Mouse (Mus musculus) T-helper 2 cell (primary cell): Measurements from ENCODE around the gene Capzb.

Experiments
- in situ Hi-C: fragments of 300-600 bp; cut with MboI, MseI; formaldehyde crosslinking; loops from one replicate; pipeline ENCODE4 v1.15.1; 2025; ENCODE audit warnings: high pct_unique_total_duplicates

Gene Capzb

DNA sequence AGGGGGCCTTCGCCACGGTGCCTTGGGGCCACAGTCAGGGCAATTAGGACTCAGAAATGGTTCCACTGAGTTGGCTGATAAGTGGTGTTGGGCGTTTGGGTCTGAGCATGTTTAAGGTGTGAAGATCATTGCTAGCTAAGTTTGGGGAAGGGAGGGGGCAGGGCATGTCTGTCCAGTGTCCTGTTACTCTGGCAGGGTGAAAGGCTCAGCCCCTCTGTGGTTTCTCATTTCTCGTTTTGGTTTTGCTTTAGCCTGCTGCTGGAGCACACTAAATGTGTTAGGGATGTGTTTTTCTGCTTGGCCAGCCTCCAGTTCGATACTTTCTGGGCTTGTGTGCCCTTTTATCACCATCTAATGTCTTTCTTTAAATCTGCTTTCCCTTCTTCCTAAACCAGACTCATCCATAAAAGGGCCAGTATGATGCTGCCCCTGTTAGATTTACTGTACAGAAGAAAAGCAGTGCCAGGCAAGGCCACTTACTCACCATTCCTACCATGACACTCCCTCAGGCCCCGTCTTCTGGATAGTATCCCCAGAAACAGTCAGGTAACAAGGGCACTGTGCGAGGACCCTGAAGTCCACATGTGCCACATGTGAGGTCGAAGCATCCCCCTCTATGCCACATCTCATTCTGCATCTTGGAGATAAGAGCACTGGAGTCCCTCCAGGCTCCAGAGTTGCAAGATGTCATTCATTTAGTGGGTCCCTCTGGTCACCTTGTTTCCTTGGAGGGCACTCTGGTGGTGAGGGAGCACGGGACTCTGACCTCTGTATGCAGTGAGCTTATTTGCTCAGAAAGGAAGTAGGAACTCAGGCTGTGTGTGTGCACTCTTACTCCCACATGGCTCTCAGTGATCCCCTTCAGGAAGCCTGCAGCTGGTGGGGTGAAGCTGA lies 15.8 kb downstream of the Capzb start:
- in situ Hi-C loops: loop anchor here (10.0 kb wide), 2 partner anchors 124 to 1496 kb away; partner anchors contain the start of gene Rcc2

DNA sequence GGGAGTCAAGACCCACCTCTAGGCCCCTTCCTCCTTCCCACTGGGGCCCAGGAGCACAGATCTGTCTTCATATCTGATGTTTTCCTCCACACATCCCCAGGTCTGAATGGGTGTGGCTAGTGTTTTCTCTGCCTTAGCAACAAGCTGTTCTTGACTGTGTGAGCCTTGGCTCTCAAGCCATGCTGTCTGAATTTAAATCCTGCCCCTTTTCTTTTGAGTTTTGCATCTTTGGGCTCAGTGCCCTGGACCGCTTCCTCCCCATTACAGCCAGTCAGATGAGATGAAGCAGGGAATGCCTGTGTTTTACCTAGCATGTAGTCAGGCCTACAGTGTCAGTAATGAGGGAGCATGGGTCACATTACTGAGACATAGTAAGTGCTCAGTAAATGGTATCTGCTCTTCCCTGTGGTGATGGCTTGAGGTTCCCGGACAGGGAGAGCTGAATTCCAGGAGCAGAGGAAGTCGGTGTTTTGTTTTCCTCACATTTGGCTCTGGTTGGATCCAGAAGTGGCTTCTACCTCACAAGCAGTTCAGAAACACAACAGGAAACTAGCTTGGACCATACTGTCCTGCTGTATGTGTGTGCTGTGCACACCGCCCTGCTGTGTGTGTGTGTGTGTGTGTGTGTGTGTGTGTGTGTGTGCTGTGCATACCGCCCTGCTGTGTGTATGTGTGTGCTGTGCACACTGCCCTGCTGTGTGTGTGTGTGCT lies 16.6 kb downstream of the Capzb start:
- in situ Hi-C loops: loop anchor here (10.0 kb wide), 2 partner anchors 124 to 1496 kb away; partner anchors contain the start of gene Rcc2

DNA sequence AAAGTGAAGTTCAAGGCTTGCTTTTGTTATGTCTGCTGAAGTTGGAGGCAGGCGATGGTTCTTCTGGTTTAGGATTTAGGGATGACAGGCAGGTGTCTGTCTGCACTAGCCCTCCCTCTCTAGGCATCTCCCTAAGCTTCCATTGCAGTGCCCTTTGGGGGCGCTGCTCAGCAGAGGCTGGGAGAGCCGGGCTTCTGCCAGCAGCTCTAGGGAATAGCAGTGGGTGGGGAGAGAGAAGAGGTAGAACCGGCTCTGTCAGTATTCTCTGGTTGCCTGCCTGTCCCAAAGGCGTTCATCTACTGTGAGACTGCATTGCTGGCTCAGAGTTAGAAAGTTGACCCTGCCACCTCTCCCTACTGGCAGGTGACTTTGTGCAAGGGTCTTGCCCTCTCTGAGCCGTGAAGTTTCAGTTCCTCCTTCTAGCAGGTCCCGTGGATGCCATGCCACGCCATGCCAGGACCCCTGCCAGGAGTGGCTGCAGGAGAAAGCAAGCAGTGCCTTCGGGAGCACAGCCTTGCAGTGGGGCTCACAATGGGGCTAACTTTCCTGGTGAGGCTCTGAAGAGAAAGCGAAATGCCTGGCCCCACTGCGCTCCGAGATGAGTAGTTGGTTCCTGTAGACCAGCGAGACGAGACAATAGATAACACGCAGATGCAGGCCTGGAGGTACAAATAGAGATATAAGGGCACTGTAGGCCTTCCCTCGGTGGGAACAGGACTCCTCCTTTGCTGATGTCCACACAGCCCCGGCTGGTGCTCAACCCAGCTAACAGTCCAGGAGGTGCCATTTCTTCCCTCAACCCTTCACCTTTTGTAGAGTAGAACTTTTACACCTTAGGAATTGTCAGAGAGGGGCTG lies 19.5 kb downstream of the Capzb start:
- in situ Hi-C loops: no loop called here

DNA sequence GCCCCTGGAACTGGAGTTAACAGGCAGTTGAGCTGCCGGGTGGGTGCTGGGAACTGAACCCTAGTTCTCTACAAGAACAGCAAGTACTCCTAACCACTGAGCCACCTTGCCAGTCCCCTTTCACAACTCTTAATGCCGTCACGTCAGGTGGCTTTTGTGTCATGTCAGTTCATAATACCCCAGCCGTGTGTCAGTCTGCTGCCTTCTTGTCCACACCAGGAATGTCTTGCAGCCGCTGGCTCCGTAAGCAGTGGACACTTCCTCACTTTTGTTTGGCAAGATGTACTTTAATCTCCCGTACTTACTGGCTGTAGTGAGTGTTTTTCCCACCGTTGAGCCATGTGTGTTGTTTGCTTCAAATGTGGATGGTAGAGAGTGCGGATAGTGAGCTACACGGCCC lies 20.4 kb downstream of the Capzb start:
- in situ Hi-C loops: no loop called here

DNA sequence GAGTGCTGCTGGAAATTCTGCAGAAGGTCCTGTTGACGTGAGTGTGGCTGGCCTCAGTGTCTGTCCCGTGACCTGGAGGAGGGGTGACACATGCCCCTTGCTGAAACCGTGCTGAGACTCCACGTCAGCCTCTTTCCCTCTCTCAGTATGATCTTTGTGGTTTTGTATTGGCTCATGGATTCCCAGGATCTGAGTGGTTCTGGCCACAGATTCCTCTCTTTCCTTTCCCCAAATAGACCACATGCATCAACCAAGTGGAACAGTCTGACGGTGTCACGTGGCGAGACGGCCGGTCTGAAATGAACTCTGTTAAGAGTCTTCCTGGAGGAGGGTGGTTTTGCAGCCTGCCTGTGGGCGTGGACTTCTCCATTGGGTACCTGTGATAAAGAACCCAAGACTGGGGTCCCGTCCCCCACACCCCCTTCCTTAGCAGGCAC lies 21.3 kb downstream of the Capzb start:
- in situ Hi-C loops: no loop called here

DNA sequence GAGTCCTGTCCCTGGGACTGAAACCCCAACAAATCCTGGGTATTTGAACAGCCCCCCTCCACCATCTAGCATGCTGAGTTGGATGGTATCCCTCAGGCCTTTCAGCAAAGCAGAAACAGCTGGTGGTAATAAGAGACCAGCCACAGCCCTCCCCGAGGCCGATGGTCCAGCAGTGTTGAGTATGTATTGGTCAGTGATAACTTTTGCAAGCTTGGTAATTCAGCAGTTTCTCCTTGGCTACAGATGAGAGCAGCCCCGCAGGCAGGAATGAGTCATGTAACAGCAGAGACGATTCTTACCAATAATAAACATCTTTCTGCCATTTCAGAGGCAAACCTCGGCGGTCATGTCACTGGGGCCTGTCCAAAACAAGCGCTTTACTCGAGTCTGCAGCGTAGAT lies 23.9 kb downstream of the Capzb start:
- in situ Hi-C loops: no loop called here

DNA sequence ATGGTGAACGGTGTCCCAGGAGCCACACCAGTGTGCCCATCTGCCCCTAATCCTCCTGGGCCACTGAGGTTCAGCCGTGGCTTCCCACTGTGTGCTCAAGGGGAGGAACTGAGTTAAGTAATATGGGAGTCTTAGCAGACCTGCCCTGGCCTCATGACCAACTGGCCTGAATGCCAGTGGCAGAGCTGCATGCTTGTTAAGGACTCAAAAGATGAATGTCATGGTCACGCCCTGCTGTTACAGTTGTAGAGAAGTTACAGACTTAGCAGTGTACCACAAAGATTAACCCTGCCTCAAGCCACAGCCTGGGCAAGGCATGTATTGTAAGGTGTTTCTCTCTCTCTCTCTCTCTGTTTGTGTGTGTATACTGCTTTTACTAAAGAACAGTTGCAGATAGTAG lies 25.8 kb downstream of the Capzb start:
- in situ Hi-C loops: no loop called here

DNA sequence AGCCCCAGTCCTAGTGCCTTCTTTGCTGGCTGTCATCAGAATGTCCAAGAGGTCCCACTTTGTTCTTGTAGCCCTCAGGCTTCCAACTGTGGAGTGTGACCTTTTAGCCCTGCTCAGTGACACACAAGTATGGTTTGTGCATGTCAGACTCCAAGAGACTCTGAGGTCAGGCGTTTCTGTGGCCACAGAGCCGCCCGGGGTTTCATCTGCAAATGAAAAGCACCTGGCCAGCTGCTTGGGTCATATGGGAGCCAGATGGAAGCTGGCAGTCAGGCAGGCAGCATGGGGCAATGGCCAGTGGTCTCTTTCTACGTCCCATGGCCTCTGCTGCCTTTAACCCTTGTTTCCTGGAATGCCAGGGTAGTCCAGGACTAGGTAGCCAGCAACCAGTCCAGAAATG lies 27.0 kb downstream of the Capzb start:
- in situ Hi-C loops: no loop called here

DNA sequence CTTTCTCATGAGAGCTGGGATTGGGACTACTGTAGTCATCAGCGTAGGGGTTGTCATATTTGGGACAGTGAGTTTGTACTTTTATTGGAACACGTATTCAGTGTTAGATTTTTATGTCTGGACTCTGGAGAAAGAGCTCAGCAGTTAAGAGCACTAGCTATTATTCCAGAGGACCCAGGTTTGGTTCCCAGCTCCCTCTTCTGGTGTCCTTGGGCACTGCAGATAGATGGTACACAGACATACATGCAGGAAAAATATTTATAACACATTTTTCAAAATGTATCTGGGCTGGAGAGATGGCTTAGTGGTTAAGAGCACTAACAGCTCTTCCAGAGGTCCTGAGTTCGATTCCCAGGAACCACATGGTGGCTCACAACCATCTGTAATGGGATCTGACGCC lies 28.3 kb downstream of the Capzb start:
- in situ Hi-C loops: no loop called here

DNA sequence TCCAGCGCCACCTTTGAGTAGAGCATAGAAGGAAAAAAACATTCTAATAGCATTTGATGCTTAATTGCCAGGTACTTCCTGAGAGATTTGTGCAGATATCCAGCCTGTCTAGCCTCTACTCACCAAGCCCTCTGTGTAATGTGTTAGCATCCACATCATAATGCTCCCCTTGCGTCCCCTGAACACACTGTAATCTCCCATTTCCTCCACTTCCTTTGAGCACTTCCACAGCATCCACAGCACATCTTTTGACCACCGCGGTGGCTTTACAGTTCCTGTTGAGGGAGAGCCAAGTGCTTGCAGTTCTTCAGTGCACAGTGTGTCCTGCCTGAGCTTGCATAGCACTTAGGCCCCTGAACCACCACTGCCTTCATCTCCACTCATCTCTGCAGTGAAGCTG lies 29.1 kb downstream of the Capzb start:
- in situ Hi-C loops: no loop called here

DNA sequence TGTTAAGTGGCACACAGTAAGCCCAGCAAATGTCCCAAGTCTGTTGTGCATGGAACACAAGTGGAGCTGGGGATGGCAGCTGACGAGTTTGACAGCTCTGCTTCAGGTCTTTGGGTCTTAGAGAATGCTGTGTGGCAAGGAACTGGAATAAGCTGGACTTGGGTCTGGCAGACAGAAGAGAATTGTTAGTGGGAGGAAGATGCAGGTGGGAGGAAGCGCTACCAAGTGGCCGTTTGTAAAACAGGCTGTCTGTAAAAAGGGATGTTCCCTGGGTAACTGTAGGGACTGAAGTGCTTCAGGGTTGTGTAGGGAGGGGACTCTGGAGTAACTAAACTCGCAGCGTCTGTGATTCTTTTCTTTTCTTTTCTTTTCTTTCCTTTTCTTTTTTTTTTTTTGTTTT lies 32.4 kb downstream of the Capzb start:
- in situ Hi-C loops: no loop called here

DNA sequence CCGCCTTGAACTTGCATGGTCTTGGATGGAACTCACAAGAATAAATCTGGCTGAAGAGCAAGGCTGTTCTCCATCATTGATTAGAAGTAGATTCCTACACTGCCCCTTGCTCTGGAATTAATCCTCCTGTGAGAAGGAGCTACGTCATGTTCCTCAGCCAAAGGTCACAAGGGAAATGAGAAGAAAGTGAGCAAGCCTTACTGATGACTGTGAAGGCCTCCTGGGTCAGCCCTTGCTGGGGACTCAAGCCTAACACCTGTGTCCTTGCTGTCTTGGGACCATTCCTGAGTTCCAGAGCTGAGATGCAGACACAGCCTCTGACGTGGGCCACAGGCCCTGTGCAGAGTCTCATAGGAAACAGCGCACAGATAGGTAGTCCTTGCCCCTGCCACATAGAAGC lies 33.2 kb downstream of the Capzb start:
- in situ Hi-C loops: no loop called here

DNA sequence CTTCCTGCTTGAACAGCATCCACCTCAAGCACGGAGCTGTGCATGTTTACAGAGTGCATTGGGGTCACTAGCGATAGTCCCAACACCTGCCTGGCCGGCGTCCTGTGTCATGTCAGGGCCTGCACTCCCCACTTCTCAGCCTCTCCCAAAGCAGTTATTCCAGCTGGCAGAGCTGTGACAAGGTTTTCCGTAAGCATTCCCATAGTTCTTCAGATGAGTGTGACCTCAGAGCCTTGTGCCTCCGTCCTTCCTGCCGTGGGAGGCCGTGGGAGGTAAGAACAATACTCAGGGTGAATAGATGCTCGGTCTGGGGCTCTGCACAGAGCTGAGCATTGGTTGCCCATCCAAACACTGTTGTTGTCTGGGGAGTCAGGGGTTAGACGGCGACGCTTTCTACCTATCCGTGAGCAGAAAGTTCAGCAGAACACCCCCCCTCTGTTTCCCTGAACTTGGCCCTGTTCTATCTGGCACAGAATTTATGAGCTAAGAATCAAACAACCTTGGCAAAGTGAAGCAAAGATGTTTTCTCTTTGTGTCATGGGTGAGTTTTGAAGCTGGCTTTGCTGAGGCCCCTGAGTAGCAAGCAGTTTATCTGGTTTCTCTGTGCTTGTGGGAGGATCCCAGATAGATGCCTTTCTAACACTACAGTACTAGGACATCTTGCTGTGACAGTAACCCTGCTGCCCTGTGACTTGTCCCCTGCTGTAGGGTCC lies 34.0 kb downstream of the Capzb start:
- in situ Hi-C loops: no loop called here

DNA sequence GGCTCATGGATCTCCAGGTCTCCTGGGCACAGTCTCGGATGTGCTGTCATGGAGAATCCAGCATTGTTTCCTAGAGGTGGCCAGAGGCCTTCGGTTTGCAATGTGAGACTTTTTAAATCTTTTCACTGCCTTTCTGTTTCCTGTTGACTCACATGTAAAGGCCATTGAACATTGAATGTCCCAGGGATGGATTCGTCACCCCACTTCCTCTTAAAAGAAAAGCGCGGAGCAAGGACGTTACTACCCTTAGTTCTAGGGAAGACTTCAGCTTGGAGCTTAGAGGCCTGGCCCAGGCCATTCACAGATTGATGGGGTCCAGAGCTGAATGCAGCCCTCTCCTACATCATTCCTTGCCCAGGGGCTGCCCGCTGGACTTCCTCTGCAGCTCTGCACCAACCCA lies 35.2 kb downstream of the Capzb start:
- in situ Hi-C loops: no loop called here

DNA sequence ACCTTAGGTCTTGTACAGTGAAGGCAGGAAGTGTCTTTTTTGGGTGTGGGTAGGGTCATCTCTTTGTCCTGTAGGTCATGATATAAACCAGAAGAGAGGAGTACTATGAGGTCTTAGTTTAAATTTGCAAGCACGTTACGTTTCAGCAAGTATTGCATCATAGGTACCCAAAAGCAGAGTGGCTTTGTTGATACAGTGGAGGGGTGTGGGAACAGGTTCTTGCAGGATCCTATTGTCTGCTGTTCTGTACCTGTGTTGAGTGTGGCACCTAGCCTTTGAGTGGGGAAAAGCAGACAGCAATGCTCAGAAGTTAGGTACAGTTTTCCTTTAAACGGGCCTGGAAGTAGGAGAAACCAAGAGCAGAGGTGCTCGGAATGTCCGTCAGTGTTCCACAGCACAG lies 36.6 kb downstream of the Capzb start:
- in situ Hi-C loops: no loop called here

DNA sequence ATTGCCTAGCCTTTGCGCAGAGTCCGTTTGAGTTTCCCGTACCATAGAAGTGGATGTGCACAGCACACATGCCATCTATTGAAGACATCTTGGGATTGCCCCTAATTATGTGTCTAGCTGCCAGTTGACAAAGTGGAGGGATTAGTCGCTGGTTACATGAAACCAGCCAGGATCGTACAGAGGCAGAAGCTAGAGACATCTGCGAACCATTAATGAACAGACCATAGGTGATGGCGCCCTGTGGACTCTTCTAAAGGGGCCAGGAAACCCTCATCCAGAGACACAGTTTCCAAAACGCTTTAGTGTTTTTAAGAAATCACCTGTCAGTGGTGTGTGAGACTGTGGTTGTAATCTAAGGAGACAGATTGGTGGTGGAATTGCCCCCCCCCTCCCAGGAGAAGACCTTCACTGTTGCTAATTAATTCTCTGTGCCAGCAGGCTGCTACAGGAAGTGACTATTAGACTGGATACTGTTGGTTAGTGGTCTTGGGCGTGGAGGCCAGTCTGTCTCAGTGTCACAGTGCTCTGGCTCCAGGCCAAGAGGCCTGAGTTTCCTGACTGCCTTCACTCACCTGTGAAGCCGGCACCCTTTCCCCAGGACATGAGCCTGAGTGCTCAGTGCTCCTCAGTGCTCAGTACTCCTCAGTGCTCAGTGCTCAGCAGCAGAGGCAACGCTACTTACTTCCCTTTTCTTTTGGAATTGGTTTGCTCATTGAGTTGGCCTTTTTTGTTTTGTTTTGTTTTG lies 37.8 kb downstream of the Capzb start:
- in situ Hi-C loops: no loop called here

DNA sequence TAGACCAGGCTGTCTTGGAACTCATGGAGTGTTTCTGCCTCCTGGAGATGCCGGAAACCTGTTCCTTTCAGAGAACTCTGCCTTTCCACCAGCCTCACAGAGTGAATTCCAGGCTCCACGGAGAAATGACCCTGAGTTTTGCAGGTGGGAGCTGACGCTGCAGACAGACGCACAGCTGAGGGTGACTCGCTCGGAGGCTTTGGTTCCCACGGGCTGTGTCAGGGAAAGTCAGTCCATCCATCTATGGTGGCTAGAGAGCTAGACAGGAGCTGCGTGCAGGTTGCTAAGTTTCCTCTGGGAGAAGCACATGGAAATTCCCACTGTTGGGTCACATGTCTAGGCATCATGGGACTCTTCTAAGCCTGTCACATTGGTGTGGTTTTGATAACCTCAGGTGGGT lies 38.5 kb downstream of the Capzb start:
- in situ Hi-C loops: no loop called here

DNA sequence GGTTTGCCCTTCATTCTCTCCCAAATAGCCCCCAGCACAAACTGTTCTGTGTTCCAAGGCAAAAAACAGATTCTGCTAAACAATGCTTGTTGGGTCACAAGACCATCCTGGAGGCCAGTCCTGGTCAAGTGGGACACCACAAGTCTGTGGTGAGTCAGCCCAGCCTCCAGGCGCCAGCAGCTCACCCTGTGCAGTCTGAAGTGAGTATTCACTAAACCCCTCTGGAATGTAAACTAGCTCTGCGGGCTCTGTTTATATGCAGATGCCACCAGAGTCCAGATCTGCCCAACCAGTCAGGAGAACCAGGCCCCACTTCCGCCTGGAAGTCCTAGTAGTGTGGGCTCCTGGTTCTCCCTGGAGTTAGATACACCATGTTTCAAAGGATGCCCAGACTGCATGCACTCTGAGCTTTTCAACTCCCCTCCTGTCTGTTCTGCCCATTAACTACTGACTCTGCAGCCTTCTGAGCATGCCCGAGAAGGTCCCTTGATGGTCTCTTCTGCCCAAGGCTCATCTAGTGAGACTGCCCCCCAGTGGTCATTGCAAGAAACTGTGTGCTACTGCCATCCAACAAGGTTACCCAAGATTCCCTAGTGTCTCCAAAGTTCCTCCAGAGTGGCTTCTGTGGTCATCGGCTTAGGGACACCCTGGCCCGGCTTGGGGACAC lies 39.9 kb downstream of the Capzb start:
- in situ Hi-C loops: no loop called here

DNA sequence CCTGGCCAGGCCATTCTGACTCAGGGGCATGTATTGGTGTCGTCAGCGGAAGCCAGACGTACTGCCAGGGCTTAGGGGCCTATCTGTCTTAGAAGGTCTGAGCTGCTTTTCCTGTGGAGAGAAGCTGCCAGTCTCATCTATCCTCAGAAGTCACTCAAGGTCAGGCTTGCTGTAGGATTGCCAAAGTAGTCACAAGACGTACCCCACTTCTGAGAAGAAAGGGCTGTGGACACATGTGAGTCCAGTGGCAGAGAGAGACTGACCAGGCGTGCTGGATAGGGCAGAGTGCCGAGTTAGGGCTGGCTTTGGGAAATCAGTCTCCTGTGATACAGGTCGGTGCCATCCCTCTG lies 40.4 kb downstream of the Capzb start:
- in situ Hi-C loops: no loop called here

DNA sequence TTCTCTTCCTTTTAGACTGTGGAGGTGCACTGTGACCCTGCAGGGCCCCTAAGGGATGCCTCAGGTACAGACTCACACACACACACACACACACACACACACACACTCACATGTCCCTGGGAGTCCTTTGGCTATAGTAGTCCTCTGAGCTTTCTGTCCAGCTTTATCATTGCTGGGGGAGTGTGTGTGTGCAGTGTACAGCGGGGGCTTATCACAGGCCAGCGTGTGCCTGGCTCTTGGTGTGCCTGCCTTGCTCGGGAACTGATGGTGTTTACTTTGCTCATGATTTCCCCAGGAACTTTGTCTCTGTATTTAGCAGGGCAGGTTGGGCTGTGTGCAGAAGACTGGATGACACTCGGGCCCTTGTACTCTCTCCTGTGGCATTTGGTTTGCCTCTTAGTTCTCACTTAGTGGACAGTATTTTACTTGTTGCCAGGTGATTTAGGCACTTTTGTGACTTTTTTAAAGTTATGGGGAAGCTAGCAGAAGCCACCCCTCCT lies 41.1 kb downstream of the Capzb start:
- in situ Hi-C loops: no loop called here
